Mouse (Mus musculus): ENCODE data around the gene Gm26602.
"Not testable (repeated sequence)": the region's sequence is repeated elsewhere in the genome, so short reads cannot be mapped to it uniquely, and the experiment has no call there.

The Gm26602 gene

DNA sequence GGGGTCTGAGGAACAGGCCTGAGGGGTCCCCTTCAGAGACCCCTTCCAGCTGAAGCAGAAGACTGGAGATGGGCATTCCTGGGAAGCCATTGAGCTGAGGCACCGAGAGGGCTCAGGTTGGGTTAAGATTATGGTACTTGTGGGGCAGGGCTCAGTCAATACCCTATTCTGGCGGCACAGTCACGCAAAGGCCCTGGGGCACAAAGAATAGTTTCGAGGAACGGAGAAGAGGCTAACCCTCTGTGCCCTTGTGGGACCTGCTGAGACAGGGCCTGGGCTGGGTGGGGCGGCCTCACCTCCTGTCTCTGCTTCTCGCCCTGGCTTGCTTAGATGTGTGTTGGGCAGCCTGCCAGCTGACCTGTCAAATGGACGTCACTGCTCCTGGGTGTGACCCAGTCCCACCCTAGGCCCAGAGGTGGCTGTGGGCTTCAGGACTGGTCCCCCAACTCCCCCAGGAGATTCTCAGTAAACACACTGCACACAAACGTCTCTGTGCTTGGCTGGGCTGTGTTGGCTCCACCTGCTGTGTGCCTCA, 22.6 kb downstream of the Gm26602 start:
- DNase-seq (ENCODE audit: inconsistent ontology term) = no peak

DNA sequence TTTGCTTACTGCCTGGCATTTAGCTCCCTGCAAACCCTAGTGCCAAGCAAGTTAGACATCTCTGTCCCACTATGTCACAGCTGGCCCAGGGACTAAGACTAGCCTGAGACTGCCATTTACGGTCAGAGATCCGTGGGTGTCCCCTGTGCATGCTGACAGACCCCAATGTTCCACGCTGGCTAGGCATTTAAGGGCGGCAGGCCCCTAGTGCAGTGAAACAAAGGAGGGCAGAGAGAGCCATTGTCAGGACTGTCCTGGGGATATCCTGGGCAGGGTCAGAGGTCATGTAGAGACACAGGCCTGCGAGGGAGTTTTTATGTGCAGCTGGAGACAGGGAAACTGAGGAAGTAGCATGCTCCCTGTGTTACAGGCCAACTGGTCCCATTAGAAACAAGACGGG, 23.2 kb downstream of the Gm26602 start:
- DNase-seq (ENCODE audit: inconsistent ontology term) = no peak

DNA sequence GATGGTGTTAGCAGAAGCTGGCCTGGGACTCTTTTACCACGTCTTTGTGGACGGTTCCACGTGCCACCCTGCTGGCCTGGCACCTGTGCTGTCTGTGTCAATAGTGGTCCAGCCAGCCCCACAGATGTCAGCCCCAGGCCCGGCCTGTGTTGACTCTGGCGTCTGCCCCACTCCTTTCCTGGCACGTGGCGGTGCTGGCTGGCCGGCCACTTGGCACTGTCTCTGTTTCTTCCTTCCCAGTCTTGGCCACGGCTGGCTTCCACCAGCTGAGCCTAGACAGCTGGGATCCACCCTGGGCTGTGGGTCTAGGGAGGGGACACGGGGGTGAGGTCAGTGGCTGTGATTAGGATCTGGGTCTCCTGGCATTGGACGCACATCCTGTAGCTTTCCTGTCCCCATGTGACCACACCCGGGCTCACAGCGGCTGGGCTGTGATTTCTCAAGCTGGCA, 23.6 kb downstream of the Gm26602 start:
- peak; percentile 97 for DNase-seq (ENCODE audit: inconsistent ontology term)

DNA sequence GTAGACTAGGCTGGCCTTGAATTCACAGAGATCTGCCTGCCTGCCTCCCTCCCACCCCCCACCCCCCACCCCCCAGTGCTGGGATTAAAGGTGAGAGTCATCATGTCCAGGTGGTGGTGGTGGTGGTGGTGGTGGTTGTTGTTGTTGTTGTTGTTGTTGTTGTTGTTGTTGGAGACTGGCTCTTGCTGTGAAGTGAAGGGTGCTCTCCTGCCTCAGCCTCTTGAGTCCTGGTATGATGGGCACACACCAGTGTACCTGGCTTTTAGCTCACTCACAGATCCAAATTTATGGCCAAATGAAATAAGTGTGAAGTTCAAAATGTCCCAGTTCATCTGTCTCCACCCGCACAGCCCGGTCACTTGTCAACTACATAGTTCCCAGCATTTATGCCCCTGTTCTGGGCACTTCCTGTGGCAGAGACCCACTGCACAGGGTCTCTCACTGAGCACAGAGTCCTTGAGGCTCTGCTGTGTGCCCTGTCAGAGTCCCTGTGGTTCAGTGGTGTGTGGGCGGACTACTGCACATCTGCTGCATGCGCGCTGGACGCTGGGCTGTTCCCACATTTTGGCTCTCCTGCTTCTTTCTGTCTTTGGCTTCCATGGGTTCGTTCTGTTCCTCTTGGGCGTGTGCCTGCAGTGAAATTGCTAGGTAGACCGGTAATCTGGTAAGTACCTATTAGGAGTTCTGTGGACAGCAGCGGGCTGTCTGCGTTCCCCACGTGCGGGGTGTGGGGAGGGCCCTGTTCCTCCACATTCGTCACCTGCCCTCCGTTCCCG, 24.3 kb downstream of the Gm26602 start:
- DNase-seq (ENCODE audit: inconsistent ontology term) = no peak

DNA sequence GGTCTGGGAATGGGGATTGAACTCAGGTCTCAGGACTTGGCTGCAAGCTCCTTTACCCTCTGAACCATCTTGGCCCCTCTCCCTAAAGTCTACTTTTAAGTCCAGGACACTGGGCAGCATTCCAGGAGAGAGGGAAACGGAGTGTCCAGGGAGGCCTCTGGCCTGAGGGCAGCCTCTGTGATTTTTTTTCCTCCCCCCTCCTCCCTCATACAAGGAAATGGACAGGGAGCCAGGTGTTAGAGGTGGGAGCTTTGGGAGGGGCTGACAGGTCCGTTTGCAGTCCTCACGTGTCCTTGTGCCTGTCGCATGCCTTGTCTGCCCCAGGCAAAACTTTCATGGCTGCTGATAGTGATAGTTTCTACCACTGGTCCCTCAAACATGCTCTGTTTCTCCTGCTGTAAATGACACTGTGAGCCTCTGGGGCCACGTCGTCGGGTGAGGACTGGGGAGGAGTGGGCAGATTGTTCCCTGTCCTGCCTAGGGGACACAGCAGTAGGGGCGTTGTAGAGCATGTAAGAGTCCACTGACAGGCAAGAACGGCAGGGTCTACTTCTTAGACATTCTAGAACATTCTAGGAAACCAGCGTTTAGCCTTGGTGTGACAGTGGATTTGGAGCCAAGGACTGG, 25.7 kb downstream of the Gm26602 start:
- no peak for DNase-seq (ENCODE audit: inconsistent ontology term)

DNA sequence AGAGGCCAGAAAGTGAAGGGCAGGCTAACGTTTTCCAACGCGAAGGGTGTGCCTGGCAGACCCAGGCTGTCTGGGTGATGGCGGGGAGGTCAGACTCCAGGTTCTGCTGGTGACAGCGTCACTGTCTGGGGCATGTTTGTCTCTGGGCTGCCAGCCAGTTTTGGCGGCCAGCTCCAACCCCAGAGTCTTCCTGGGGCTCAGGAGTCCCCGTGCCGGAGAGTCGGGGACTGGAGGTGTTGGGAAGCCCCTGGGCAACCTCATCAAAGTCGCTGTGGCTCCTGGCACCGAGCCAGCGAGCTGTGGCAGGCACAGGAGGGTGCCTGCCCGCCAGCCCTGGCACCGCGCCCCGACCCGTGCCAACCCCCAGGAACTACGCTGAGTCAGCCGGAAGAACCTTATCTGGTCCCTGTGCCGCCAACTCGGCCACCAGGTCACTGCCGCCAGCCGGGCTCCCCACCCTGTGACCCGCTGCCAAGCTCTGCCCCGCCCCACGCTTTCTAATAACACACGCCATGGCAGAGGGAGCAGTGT, 26.3 kb downstream of the Gm26602 start:
- DNase-seq (ENCODE audit: inconsistent ontology term) = peak; percentile 94

DNA sequence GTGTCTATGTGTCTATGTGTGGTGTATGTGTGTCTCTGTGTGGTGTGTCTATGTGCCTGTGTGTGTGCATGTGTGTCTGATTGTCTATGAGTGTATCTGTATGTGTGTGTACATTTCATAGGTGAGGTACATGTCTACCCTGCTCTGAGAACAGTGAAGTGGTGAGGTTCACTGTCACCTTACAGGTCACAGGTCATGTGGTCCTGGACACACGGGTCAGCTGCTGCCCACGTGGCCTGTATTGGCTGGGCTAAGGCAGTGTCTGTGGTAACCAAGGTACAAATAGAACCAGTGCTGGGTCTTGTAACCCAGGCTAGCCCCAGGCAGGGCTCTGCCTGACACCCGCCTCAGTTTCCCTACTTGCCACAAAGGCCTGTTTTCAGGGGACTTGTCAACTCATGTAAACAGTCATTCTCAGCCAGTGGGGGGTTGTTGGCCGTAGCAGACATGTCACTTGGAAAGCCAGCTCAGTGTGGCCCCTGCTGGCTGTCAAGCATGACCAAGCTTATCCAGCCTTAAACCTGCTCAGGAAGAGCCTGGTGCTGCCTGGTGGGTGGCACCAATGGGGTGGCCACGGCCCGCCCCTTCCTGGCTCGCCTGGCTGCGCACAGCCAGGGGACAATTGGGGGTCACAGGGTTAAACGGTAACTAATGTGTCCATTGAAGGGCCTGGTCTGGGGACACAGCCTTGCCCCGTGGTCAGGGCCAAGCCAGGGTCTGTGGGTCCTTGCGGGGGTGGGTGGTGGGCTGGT, 27.3 kb downstream of the Gm26602 start:
- DNase-seq (ENCODE audit: inconsistent ontology term) = no peak

DNA sequence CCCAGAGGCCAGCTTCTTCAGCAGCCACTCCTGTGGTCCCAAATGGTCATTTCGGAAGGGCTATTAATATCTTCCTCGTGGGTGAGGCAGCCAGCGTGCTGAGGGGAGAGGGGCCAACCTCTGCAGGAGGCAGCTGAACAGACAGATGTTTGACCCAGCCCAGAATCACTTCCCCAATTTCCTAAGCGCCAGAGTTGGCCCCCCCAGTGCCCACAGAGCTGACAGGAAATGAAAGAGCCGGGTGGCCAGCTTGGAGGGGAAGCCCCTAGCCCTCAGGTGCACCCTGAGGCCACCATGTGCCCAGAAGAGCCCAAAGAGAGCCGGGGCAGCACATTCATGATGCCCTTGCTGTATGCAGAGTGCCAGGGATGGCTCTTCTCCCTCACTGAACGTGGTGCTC, 30.1 kb downstream of the Gm26602 start:
- DNase-seq (ENCODE audit: inconsistent ontology term) = no peak

DNA sequence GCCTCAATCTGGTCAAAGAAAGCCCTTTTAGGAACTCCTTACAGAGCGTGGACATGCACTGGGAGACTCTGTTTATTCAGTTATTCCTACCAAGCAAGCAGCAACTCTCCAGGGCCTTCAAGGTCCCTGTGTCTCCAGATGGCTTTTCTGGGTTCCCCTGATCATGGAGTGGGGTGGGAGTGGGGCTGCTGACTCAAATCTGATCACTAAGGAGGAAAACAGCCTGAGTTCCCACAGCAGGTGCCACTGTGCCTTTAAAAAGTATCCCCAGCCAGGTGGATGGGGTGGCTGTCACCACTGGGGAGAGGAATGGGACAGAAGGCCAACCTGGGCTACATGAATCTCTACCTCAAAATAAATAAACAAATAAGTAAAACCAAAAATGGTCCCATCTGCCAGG, 32.3 kb downstream of the Gm26602 start:
- no peak for DNase-seq (ENCODE audit: inconsistent ontology term)

DNA sequence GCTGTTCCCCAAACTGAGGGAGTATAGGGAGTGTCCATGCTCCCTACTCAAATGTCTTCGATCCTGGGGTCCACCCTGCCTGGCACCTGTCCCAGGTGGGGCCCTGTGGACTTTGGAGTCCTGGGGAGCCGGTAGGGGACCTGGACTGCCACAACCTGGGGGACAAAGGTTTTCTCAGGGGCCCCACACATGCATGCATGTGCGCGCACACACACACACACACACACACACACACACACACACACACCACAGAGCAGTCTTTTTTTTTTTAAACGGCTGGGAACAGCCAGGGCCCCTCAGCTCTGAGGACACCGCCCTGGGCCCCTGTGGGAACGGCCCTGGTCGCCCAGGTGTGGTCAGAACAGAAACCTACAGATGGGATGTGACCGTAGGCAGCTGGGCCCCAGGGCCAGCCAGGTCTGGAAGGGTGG, 32.8 kb downstream of the Gm26602 start:
- no peak for DNase-seq (ENCODE audit: inconsistent ontology term)

DNA sequence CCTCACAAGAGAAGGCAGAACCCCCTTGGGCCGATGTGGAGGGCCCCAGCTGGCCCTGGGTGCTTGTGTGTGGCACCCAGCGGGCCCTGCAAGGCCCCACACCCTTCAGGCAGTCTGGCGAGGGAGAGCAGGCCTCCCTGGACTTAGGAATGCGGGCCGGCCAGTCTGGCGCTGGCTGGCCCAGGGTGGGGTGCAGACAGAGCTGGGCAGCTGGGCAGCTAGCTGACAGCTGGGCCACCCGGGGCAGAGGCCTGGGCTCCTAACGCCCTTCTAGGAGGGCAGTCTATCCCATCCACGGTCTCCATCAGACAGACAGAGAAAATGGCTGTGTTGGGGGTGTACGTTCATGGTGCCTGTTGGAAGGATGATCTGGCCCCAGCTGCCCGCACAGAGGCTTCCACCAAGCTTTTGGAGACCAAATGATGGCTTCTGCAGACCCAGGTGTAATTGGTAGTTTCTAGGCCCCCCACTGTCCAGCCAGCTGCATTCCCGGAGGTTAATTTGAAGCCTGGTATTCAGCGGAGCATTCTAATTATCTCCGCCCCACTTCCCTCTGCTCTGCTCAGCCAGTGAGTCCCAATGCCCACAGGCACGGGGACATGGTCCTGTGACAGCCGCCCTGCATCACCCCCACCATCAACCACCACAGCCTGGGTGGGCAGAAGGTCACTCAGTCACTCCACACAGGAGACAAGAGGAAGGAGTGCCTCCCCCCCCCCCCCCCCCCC, 35.0 kb downstream of the Gm26602 start:
- DNase-seq (ENCODE audit: inconsistent ontology term) = peak; percentile 78

DNA sequence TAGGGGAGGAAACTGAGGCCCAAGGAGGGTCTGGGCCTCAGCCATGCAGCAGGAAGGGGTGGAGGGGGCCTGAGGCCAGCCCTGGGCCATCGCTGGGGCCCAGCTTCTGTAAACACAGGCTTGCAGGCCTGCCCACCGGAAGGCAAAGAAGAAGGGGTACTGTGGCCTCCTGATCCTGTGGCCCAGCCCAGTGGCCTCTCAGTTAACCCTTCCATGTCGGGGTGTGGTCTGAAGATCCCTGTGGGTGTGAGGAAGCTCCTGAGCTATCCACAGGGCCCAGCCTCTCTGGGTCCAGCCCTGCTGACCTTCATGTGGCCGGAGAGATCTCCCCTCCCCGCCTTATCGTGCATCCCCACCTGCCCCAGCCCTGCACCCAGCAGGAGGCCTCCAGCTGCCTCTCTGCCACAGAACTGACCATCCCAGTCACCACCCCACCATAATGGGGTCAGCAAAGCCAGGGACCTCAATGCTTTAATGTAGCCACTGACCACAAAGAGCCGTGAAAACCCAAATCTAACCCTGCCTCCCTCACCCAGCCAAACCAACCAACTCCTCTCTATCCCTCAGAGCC, 36.2 kb downstream of the Gm26602 start:
- DNase-seq (ENCODE audit: inconsistent ontology term) = no peak

DNA sequence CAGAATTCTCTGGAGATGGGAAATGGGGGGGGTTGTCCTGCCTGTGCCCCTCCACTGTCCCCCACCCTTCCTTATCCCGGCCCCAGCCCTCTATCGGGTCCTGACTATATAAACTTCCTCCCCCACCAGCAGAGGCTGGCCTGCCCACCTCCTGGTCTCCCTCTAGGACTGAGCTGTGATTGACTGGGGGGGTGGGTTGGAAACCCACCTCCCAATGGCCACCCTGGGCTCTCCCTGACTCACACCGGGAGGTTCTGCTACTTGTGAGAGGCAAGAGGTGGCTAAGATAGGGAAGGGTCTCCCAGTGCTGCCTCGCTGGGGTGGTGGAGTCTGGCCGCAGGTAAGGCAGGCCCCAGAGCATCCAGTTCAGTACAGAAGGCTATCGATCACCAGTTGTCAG, 36.8 kb downstream of the Gm26602 start:
- no peak for DNase-seq (ENCODE audit: inconsistent ontology term)

DNA sequence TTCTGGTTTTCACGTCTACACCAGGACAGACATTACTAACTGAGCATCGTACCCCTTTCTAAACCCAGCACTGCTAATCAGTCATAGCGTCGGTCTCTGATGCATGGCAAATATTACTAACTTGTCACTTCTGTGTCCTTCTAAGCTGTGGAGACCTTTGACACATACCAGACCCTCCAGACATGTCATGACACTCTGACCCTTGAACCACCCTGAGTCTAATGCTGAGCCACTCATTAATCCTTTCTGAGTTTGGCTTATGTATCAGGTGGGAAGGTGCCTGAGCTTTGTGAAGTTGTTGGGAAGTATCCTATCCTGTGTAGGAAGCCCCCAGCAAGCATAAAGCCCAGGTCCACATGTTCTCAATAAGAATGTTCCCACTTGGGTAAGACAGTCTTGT, 39.2 kb downstream of the Gm26602 start:
- DNase-seq (ENCODE audit: inconsistent ontology term) = no peak

DNA sequence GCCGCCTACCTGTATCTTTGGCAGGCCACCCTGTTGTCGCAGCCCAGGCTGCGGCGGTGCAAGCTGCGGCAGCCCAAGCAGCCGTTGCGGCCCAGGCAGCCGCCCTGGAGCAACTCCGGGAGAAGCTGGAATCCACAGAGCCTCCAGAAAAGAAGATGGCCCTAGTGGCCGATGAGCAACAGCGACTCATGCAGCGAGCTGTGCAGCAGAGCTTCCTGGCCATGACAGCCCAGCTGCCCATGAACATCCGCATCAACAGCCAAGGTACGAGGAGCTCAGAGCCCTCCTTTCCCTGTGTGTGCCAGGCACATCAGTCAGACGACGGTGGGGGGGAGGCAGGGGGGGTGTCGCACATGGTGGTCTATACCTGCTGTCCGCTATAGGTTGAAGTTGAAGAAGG, 40.0 kb downstream of the Gm26602 start:
- no peak for DNase-seq (ENCODE audit: inconsistent ontology term)

DNA sequence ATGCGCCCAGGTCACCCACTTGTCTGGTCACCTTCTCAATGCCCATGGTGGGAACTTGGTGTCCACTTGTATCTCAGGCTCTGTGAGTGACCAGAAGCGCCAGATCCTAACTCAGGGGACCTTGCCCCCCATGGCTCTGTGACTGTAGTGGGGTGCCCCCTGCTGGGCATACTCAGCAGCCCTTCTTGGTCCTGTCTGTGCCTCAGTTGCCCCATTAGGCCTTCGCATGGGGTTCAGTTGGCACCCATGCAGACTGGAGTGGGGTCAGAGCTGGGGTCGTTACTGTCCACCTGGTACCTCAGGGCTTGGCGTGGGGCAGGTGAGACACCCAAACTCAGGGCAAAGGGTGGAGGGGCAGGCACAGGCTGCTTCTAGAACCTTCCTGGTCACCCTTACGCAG, 43.3 kb downstream of the Gm26602 start:
- no peak for DNase-seq (ENCODE audit: inconsistent ontology term)

DNA sequence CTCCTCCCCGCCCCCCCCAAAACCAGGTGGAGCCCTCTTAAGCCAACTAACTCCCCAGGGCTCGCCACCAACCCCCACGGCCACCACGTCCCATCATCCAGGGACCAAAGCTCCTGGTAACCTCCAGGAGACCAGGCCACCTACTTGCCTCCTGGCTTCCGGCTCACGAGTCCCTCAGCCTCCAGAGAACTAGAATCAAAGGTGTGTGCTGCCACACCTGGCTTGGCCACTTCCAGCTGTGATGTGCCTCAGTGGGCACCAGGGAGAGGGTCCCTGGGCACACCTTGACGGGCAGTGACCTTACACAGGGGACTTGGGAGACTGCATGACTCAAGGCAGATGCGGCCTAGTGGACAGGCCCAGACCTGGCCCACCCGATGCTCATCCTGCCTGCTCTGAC, 45.0 kb downstream of the Gm26602 start:
- no peak for DNase-seq (ENCODE audit: inconsistent ontology term)

DNA sequence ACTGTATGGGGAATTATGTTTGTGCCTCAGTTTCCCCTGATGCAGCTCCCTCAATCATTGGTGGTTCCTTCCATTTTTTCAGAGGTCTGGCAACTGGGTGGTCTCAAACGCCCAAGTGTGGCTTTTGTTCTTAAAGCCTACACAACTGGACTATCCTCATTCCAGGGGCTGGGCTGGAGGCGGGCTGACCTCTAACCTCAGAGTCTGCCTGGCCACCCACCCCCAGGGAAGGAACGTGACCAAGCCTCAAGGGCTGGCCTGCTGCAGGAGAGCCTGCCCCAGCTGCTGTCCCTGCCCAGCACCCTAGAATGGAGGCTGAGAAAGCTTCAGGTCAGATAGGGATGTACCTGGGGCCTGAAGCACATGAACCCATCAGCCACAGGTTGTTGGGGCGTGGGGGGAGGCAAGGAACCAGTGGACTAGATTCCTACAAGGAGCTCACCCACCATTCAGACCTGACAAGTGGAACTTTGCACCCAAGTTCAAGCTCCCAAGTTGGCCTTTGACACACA, 46.0 kb downstream of the Gm26602 start:
- DNase-seq (ENCODE audit: inconsistent ontology term) = no peak

DNA sequence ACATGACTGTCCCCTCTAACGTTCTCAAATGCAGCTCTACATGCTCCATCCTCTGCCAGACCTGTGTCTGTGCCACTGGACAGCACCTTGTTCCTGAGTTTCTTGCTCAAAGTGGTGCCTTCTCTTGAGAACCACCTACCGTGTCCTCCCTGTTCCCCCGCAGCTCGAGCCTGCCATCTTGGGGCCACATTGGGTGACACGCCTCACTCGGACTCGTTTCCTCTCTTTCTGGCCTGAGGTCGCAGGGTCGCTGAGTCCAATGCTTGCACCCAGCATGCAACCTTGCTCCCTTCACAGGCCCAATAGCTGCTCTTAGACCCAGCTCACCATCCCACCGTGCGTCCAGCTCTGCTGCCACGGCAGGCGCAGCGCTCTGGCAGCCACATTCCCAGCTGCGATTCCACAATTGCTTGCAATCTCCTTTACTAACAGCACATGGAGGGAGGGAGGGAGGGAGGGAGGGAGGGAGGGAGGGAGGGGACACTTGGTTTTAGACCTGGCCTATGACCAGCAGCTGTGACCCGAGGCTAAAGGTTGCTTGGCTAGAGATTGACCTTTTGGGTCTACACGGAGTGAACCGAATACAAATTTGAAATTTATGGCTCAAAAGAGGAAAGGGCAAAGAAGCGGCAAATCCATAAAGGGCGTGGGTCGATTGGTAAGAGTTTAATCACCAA, 47.6 kb downstream of the Gm26602 start:
- DNase-seq (ENCODE audit: inconsistent ontology term) = peak; percentile 81

DNA sequence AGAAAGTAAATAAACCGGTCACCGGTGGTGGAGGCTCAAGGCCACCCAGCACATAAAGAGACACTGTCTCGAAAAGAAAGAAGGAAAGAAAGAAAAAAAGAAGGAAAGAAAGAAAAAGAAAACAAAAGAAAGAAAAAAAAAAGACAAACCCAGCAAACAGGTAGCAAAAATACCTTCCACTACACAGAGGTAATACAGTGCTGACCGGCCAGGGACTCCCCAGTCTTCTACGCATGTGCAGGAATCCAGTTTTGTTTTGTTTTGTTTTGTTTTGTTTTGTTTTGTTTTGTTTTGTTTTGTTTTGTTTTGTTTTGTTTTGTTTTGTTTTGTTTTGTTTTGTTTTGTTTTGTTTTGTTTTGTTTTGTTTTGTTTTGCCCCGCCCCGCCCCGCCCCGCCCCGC, 48.8 kb downstream of the Gm26602 start:
- not testable (repeated sequence) for DNase-seq (ENCODE audit: inconsistent ontology term)

Measured in Muller cell, postnatal 12 days (primary cell).